Mouse (Mus musculus): Measurements from ENCODE around the gene B4galt3.

Gene B4galt3

DNA sequence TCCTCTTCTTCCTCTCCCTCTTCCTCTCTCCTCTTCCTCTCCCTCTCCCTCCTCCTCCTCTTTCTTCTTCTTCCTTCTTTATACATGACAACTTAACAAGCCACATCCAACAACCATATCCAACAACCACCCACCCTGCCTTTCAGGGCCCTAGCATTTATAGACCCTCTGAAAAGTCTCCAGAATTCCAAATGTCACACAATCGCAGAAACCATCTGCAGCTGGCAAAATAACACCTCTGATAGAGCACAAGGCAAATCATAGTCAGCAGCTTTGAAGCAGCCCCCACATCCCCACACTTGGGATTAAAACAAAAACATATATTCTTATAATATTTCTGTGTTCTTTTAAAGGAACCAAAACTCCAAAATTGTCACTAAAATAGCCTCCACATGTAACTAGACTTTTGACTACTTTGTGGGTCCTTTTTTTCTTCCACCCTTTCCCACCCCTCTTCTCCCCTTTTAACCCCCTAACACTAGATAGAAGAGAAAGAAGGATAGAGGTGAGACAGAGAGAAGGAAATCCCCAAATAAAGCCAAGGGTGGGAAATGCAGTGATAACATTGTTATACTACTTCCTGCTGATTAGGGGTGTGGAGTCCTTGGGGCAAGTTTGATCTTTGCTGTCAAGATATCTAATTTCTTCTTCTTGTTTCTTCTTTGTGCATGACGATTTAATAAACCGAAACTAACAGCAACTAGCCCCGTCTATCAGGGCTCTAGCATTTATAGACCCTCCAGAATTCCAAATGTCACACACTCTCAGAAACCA is 4.0 kb upstream of the B4galt3 start:
- no peak for DNase-seq

GRCm38 (mm10) chr1:171268341-171268740 is 1.8 kb upstream of the B4galt3 start:
- no peak for DNase-seq

- DNase-seq = peak; percentile 83
These were observed 409 bp downstream of the B4galt3 start for GRCm38 (mm10) chr1:171270573-171270900.

DNA sequence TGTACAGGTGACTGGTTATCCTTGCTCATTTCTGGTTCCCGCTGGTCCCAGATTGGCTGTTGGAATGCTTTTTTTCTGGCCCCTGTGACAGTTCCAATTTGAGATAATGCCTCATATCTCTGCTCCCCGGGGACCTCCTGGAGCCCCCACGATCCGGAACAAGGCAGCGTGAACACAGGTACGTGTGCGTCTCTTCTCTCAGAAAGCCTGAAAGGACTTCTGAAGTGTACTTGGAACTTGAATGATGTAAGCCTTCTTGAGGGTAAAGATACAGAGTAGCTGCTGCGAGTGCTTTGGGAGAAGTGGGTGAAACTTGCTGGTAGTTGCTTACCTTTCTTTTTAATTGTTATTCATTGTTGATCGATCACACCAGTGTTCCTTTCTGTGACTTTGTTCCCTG is 1.1 kb downstream of the B4galt3 start:
- no peak for DNase-seq

DNA sequence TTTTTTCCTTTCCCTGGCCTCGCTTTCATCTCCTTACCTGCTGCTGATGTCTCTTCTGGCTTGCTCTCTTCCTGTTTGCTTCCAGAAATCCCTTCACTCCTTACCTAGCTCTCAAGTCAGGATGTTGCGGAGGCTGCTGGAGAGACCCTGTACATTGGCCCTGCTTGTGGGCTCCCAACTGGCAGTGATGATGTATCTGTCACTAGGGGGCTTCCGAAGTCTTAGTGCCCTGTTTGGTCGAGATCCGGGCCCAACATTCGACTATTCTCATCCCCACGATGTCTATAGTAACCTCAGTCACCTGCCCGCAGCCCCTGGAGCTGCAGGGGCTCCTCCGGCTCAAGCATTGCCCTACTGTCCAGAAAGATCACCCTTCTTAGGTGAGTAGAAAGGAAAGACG is 1.5 kb downstream of the B4galt3 start:
- DNase-seq = no peak

DNA sequence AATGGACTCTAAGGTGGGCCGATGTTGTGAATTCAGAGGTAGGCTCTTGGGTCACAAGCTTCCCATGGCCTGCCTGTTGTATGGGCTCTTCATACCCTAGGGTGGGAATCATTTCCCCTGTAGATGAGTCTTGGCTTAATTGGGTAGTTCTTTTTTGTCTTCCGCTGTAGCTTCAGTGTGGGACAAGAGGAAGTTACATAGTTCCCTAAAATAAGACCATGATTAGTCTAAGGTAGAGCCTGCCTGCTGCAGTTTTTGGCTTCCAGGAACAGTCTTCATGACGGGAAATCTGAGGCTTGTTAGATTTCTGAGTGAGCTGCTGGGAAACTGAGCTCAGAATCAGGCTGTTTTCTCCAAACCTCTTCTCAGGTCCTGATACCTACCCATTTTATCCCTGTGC is 2.0 kb downstream of the B4galt3 start:
- no peak for DNase-seq

- no peak for DNase-seq
These were observed 4.0 kb downstream of the B4galt3 start for GRCm38 (mm10) chr1:171274171-171274570.

DNA sequence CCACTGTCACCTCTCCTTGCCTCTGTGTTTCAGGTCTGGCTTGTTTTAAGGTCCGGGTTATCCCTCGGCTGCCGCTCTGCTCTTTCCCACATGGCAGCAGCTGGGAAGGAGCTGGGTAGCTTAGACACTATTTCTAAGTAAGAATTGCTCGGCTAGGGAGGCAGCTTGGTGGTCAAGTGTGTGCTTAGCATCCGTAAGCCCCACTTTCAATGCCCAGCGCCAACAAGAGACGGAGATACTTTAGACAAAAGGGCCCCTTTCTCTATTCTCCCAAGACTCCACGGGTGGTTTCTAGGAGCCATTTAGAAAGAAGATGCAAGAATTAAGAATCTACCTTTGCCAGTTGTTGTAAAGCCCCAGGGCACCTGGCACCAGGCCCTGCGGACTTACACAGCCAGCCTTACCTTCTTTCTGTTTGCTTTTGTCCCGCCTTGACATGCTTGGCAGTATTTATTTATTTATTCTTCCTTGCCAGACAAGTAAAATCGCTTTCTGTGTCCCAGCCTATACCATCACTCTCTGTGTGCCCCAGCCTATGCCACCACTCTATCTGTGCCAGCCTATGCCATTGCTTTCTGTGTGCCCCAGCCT is 5.1 kb downstream of the B4galt3 start:
- DNase-seq = no peak

- no peak for DNase-seq
These were observed 6.1 kb downstream of the B4galt3 start for GRCm38 (mm10) chr1:171276110-171276748.

DNA sequence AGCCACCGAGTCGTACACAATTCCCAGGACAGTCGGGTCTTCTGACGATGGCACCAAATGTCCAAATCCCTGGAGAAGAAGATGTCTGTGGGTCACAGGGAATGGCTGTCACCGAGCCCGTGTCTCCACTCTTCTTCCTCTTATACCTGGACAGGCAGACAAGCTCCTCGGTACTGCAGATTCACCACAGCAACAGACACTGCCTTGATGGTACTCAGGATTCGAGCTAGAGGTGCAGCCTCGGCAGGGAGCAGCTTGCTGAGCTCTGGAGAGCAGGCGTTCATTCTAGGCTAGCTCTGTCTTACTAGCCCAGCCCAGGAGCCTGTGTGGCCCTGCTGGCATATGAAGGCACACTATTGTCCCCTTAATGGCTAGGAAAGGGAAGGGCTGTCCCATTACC is 7.6 kb downstream of the B4galt3 start:
- no peak for DNase-seq

GRCm38 (mm10) chr1:171278436-171278835 is 8.3 kb downstream of the B4galt3 start:
- DNase-seq = no peak

GRCm38 (mm10) chr1:171279012-171279705 is 9.0 kb downstream of the B4galt3 start:
- DNase-seq = no peak

DNA sequence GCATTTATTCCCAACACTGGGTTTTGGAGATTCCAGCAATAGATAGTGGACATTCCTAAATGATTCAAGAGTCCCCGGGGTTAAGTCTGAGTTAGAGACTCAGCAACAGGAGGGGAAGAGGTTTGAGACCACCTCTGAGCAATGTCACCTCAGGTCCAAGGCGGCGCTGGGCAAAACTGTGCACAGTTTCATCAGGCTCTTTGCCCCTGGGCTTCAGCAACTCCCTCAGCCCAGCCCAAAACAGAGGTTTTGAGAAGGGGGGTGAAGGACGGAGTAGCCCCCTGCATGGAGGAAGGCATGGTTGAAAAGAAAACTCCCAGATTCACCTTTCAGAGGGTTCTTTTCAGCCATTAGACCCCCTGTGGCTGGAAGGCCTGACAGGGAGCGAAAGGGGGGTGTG is 9.6 kb downstream of the B4galt3 start:
- DNase-seq = no peak

- peak; percentile 59 for DNase-seq
These were observed 10.3 kb downstream of the B4galt3 start for GRCm38 (mm10) chr1:171280250-171280915.

GRCm38 (mm10) chr1:171280916-171281527 is 10.9 kb downstream of the B4galt3 start, which contains the start of gene Ppox:
Gene Ppox (minus strand): TSS chr1:171281186.
- DNase-seq = peak; percentile 95

DNA sequence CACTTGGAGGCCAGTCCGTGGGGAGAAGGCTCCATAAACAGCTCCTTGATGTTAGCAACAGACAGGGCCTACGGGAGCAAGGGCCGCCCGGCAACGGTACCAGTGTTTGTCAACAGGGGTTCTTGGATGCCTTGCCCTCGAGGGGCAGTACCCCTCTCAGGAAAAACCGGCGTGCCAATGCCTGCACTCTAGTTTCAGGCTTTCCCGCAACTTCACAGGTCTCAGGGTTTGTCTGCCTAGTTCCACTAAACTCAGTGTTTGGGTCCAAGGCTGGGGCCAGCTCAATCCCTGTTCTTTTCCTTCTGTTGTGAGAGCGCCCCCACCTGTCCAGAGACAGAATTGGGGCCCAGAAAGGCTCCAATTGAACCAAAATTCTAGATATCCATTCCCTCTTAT is 11.4 kb downstream of the B4galt3 start:
- DNase-seq = peak; percentile 89

DNA sequence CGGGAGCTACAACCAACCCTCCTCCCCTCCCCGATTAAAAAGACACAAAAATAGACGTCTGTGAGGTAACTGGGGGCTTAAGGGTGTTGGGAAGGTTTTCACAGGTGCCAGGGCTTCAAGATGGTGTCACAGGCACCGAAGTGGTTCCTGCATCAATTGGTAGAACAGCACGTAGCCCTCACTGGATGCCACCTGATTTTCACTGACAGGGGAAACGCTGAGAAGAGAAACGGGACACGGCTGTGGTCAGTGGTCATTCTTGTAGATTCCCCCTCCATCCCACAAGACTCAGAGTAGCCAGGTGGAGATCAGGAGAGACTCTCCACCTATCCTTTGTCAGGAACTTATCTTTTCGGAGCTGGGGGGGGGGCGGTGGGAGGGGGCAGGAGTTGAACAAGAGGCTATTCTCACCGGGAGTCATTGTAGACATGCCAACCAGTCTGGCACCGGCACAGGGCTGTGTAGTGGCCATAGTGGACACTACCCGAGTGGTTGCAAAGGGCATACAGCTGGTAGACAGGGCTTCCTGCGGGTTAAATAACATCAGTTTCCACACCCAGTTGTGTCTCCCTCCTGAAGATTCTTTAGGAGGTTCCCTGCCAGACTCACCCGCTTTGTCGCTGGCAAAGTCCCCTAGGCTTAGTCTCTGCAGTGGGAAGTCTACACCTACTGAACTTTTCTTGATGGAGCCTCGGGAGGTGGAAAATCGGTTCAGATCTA is 12.1 kb downstream of the B4galt3 start:
- no peak for DNase-seq

GRCm38 (mm10) chr1:171283188-171284160 is 13.3 kb downstream of the B4galt3 start:
- peak; percentile 3 for DNase-seq

DNA sequence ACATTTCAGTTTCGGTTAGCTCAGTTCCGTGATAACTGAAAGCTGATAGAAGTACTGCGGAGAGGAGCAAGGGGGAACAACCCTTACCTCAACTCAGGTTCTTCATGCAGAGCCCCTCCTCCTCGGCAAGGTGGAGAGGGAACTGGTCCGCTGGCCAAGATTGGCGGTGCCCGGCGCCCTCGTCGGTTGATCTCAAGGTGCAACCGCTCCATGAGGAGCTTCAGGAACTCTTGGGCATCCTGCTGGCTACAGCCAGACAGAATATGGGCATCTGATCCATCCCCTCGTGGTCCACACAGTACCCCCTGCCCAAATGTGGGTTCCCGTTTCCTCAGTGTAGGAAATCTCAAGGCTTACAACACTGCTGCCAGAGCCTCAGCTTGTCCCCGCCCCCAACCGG is 14.4 kb downstream of the B4galt3 start:
- DNase-seq = peak; percentile 11

DNA sequence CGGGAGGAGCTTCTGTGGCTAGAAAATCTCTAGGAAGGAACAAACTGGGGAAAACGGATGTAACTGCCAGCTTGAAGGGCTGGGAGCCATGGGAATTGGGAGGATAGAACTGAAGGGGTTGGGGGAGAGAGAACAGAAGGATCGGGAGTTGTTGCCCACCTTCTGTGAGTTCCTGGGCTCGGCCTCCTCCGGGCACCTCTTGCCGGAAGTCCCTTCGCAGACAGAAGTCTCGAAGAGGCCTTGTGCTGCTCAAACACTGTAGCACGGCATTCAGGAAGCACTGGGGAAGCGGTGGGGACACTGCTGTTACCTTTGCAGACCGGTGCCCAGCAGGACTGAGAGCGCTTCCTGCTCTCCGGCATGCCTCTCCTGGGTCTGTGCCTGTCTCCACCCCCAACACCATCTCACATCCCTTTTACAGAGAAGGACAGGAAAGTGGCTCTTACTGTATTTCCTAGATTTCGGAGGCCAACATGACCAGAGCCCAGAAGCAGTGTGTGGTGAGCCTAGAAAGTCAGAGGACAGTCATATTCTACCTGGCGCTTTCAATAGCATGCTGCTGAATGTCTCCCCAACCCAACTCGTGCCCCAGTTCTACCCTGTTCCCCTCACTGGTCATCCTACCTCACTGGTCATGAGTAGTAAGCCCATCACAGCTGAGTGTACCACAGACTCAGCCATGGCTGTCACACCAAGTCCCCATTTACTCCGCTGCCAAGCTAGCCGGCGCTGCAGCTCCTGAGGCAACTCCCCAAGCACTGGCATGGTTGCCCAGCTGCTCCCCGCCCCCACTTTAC is 15.2 kb downstream of the B4galt3 start:
- DNase-seq = peak; percentile 28
